Mouse (Mus musculus) stomach, embryonic 16.5 days (tissue): Measurements from ENCODE around the gene Lcmt1. TPM values are rescaled to one million over a fixed set of nuclear protein-coding genes. Genes with fewer than 3 reads are reported as not detected.

Experiments used
- ATAC-seq: fragments of 200-750 bp; cut with Nextera tagmentation; 2 replicates; pipeline ENCODE4 v1.8.0; 2017; ENCODE audit warnings: moderate number of reproducible peaks, moderate TSS enrichment; ENCODE audit not compliant: insufficient read depth, low FRiP score
- H3K27ac ChIP-seq: fragments of 300-500 bp; sonication (generic); 2 replicates; pipeline ENCODE4 v1.5.1; 2014; ENCODE audit warnings: low read length
- H3K27me3 ChIP-seq: fragments of 300-500 bp; sonication (generic); 2 replicates; pipeline ENCODE4 v1.6.1; 2014; ENCODE audit warnings: low read length, control low read depth, mixed read lengths; ENCODE audit not compliant: control insufficient read depth, insufficient read depth
- H3K36me3 ChIP-seq: fragments of 300-500 bp; sonication (generic); 2 replicates; pipeline ENCODE4 v1.6.1; 2014; ENCODE audit warnings: low read length; ENCODE audit not compliant: control insufficient read depth, insufficient read depth
- H3K4me1 ChIP-seq: fragments of 300-500 bp; sonication (generic); 2 replicates; pipeline ENCODE4 v1.6.1; 2014; ENCODE audit warnings: low read length, control low read depth, mixed read lengths; ENCODE audit not compliant: control insufficient read depth, insufficient read depth
- H3K4me2 ChIP-seq: fragments of 300-500 bp; sonication (generic); 2 replicates; pipeline ENCODE4 v1.6.1; 2014; ENCODE audit warnings: low read depth, low read length, mixed read lengths
- H3K4me3 ChIP-seq: fragments of 300-500 bp; sonication (generic); replicated peaks from 2 replicates; pipeline ENCODE4 v1.5.1; 2014; ENCODE audit warnings: mild to moderate bottlenecking, low read length
- H3K9ac ChIP-seq: fragments of 300-500 bp; sonication (generic); 2 replicates; pipeline ENCODE4 v1.6.1; 2014; ENCODE audit warnings: low read length
- H3K9me3 ChIP-seq: fragments of 300-500 bp; sonication (generic); replicated peaks from 2 replicates; pipeline ENCODE4 v1.6.1; 2016; ENCODE audit warnings: low read length, control low read depth; ENCODE audit not compliant: control insufficient read depth
- WGBS: fragments of 180-500 bp; shearing (Covaris S2); extraction: QIAGEN DNeasy Blood & Tissue Kit; methylation state at CpG from one replicate; pipeline ENCODE4 v1.1.7; 2014; 5-methylcytosine and 5-hydroxymethylcytosine counted together
- polyA plus RNA-seq: library from polyadenylated mRNA; unstranded; fragments of >200 nt; fragmentation: Nextera tagmentation; extraction: Ambion mirVana; gene quantifications from 2 replicates; pipeline ENCODE4 v1.2.1, GENCODE M21; 2015

Lcmt1 gene
- polyA plus RNA-seq, 1 experiment from 2014 or later, result 40.3 TPM

DNA sequence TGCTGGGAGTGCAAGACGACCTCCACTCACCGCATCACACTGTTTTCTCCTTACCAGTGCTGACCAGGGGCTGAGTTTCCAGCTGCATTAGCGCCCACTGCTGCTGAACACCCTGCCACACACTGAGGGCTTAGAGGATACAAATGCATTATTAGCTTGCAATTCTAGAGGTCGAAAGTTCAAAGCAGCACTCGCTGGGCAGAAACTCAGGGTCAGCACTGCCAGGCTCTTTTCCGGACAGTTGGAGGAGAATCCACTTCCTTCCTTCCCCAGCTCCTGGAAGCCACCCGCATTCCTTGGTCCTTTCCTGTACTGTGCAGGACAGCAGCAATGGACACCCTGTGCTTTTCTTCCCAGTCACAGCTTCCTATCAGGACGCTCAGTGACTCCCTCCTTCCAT lies 31.2 kb upstream of the Lcmt1 start:
- no peak overlapping the region for H3K27ac ChIP-seq
- no peak overlapping the region for H3K4me3 ChIP-seq
- ATAC-seq, result no peak
- WGBS, result 57% methylated on average over 8 of the region's 8 CpGs
- no peaks in the 10 kb centered on the region for H3K9me3 ChIP-seq
- H3K9ac ChIP-seq, result no peak overlapping the region
- H3K4me2 ChIP-seq, result no peak overlapping the region
- H3K27me3 ChIP-seq, result no peaks in the 10 kb centered on the region
- H3K36me3 ChIP-seq, result no peaks in the 10 kb centered on the region
- H3K4me1 ChIP-seq, result peaks cover 18% of the 10 kb centered on the region

DNA sequence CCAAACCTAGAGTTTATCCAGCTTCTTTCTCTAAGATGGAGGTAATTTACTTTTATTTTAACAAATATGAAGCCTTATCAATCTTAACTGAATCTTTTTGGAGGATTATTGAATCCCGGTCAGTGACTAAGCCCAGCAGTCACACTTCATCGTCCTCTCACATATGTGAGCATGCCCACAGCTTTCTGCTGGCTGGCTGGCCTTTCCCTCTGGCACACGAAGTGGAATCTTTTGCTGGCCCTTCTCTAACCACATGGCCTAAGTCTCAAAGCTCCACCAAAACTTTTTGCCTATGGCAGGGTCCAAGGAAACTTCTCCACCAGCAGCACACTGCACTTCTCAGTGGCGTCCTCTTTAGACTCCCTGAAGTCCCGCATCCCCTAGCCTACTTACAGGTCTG lies 27.7 kb upstream of the Lcmt1 start:
- no peak overlapping the region for H3K9ac ChIP-seq
- no peaks in the 10 kb centered on the region for H3K36me3 ChIP-seq
- no peak for ATAC-seq
- 55% methylated on average over 5 of the region's 5 CpGs for WGBS
- no peak overlapping the region for H3K4me2 ChIP-seq
- peaks cover 28% of the 10 kb centered on the region for H3K4me1 ChIP-seq
- no peaks in the 10 kb centered on the region for H3K9me3 ChIP-seq
- no peak overlapping the region for H3K4me3 ChIP-seq
- H3K27ac ChIP-seq, result no peak overlapping the region
- no peaks in the 10 kb centered on the region for H3K27me3 ChIP-seq

DNA sequence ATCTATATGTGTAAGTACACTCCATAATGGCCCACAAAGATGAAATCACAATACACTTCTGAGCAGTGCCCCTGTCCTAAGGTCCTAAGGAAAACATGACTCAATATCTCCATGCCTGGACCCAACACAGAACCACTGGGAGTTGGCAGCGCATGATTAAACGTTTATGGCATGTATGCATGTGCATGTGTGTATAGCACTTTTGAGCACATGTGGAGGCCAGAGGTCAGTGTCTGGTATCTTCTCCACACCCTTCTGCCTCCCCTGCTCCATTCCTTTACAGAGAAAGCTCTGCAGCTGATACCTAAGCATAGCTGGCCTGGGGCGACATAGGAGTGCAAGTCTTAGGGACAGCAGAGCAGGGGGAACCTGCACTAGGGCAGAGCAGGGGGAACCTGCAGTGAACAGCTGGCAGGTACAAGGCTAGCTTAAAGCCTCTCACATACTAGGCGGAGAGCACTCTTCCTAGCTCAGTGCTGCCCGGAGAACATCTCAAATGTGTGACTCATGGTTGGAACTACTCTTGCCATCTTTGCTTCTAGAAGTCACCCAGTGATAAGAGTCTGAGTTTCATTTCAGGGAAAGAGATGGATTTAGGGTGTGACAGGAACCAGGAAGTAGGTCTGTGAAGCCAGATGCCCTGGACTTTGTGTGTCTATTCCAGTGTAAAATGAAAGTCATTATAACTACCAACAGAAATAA lies 25.4 kb upstream of the Lcmt1 start:
- Histone ChIP-seq H3K36me3 (no peaks in the 10 kb centered on the region), H3K9ac (no peak overlapping the region), H3K4me2 (no peak overlapping the region), H3K27me3 (no peaks in the 10 kb centered on the region), H3K9me3 (no peaks in the 10 kb centered on the region), H3K27ac (no peak overlapping the region), H3K4me3 (no peak overlapping the region), H3K4me1 (peaks cover 29% of the 10 kb centered on the region)
- 82% methylated on average over 5 of the region's 5 CpGs for WGBS
- no peak; the same call in 1 of the 2 replicates for ATAC-seq

DNA sequence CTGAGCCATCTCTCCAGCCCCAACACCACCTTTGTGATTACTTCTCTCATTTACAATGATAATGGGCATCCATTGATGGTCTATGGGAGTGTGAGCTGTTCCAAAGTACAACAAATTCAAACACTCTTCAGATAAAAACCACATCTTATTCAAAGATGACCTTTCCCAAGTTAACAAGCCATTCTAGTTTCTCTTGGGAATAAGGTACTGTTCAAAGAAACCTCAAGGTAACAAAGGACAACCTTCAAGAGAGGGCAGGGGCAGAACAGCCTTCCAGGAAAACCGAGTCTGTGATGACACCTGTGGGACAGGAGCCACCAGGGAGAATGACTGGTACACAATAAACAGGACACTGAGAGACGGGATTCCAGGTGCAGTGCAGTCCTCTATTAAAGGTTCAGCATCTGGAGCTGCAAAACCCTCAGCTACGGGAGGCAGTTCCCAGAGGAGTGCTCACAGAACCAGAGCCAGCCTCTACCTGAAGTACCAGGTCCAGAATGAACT lies 24.5 kb upstream of the Lcmt1 start:
- Histone ChIP-seq H3K27me3 (no peaks in the 10 kb centered on the region), H3K4me1 (peaks cover 29% of the 10 kb centered on the region), H3K27ac (no peak overlapping the region), H3K4me3 (no peak overlapping the region), H3K9ac (no peak overlapping the region), H3K36me3 (no peaks in the 10 kb centered on the region), H3K9me3 (no peaks in the 10 kb centered on the region), H3K4me2 (no peak overlapping the region)
- no peak for ATAC-seq
- 76% methylated on average over 3 of the region's 3 CpGs for WGBS

DNA sequence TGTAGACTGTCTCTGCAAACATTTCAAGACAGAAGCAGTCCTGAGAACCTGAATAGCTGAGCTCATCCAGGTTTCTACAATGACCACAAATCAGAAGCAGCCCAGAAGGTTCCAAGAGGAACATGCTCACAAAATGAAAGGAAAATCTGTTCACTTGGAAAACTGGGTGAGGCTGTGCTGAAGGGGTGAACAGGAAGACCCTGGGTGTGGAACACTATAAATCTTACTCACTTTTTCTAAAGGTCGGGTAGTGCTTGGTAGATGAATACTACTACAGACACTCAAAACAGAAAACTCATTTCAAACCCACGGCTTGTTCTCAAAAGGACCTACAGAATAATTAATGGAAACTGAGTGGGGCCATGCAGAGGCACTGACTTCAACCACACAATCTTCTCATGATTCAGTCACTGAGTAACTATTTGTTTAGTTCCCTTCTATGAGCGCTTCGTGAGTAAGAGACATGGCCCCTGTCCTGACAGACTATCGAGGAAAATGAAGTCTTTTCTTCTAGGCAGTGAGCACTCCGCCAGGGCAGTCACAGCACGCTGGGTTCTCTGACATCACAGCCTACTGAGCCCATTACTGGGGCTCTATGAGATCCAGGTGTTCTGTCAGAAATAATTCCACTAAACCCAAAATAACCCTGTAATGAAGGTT lies 22.8 kb upstream of the Lcmt1 start:
- Histone ChIP-seq H3K9ac (0 out of 2 replicates have a peak overlapping the region, but pooled peaks have one; percentile 28), H3K4me2 (0 out of 2 replicates have a peak overlapping the region, but pooled peaks have one; percentile 8), H3K4me3 (no peak overlapping the region), H3K27me3 (no peaks in the 10 kb centered on the region), H3K9me3 (no peaks in the 10 kb centered on the region), H3K36me3 (no peaks in the 10 kb centered on the region), H3K27ac (peak overlapping the region; percentile 54; the same call in 1 of the 2 replicates), H3K4me1 (peaks cover 22% of the 10 kb centered on the region)
- ATAC-seq, result 0 out of 2 replicates have a peak, but pooled peaks have one; percentile 58
- WGBS, result 49% methylated on average over 7 of the region's 7 CpGs

DNA sequence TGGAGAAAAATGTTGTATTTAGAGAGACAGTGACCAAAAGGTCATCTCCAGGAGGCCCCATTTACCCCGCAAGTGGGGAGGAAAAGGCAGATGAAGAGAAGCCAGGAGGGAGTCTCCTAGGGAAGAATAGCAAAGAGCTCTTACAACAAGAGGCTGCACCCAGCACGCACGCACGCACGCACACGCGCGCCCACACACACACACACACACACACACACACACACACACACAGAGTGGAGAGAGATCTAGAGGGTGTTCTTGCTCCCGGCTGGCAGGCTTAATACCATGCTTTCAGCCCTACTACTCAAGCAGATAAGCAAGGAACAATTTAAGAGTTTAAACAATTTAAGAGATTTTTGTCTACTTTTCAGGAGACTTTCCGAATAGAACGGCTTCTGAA lies 19.8 kb upstream of the Lcmt1 start:
- no peak for ATAC-seq
- Histone ChIP-seq H3K4me1 (peaks cover 23% of the 10 kb centered on the region), H3K27ac (no peak overlapping the region), H3K9me3 (no peaks in the 10 kb centered on the region), H3K4me3 (no peak overlapping the region), H3K27me3 (no peaks in the 10 kb centered on the region), H3K9ac (no peak overlapping the region), H3K4me2 (no peak overlapping the region), H3K36me3 (no peaks in the 10 kb centered on the region)
- 64% methylated on average over 11 of the region's 11 CpGs for WGBS

DNA sequence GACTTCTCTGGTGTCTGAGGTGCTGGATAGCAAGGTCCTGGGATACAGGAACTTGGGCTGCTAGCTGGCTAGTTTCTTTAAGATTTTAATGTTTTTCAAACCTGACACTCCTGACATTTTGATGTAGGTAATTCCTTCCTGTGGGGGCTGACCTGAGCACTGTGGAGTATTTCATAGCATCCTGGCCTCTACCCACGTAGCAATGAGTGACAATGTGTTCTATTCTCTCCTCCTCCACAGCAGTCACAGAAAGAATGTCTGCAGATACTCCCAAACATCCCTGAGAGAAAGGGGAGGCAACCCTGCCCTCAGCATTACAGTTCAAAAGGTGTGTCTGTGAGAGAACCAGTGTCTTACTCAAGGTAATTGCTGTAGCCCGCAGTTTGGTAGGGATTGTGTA lies 19.3 kb upstream of the Lcmt1 start:
- no peaks in the 10 kb centered on the region for H3K9me3 ChIP-seq
- no peak for ATAC-seq
- WGBS, result 52% methylated on average over 2 of the region's 2 CpGs
- H3K36me3 ChIP-seq, result no peaks in the 10 kb centered on the region
- no peak overlapping the region for H3K27ac ChIP-seq
- H3K4me2 ChIP-seq, result no peak overlapping the region
- H3K27me3 ChIP-seq, result no peaks in the 10 kb centered on the region
- peaks cover 23% of the 10 kb centered on the region for H3K4me1 ChIP-seq
- H3K9ac ChIP-seq, result no peak overlapping the region
- no peak overlapping the region for H3K4me3 ChIP-seq

DNA sequence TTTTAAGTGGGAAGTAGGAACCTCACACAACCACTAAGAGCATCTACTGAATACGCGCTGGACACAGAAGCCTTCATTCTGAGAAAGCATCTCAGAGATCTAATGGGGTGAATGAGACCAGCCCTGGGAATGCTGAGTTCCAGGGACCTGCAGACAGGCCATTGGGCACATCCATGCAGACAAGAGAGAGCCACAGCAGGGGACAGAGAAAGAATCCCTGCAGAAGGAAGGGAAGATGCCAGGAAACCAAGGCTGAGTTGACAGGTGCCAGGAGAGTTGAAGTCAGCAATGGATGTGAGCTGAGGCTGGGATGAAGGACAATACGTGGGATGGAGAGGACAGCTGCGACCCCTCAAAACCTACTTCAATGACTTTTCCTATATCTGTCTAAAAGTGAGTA lies 16.5 kb upstream of the Lcmt1 start:
- Histone ChIP-seq H3K9me3 (no peaks in the 10 kb centered on the region), H3K36me3 (no peaks in the 10 kb centered on the region), H3K27ac (no peak overlapping the region), H3K4me3 (no peak overlapping the region), H3K9ac (no peak overlapping the region), H3K27me3 (no peaks in the 10 kb centered on the region), H3K4me2 (no peak overlapping the region), H3K4me1 (peaks cover 6% of the 10 kb centered on the region; the same call in 1 of the 2 replicates)
- ATAC-seq, result no peak
- 95% methylated on average over 4 of the region's 4 CpGs for WGBS

DNA sequence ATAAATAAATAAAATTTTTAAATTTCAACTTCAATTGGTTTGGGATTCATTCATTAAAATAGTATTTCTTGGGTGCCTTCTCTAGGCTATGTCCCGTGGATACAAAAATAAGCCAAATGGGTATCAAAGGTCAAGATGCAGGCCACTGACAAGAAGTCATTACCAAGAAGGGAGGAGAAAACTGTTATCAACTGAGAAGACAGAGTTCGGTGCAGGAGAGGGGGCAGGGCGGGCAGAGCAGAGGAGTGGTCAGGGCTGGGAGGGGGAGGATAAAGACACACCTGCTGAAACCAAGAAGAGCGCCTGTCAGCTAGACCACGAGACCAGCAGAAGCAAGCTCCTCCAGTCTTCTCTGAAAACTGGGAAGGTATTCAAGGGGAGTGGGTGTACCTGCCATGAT lies 15.7 kb upstream of the Lcmt1 start:
- Histone ChIP-seq H3K27me3 (no peaks in the 10 kb centered on the region), H3K36me3 (no peaks in the 10 kb centered on the region), H3K9me3 (no peaks in the 10 kb centered on the region), H3K4me3 (no peak overlapping the region), H3K9ac (no peak overlapping the region), H3K4me1 (peaks cover 6% of the 10 kb centered on the region; the same call in 1 of the 2 replicates), H3K27ac (no peak overlapping the region), H3K4me2 (no peak overlapping the region)
- WGBS, result 65% methylated on average over 5 of the region's 5 CpGs
- peak; percentile 62; the same call in 1 of the 2 replicates for ATAC-seq
